Mouse (Mus musculus) kidney, adult 8-10 months (tissue): ENCODE measurements around the gene Spg11.
"Not testable (repeated sequence)": the region's sequence is repeated elsewhere in the genome, so short reads cannot be mapped to it uniquely, and the experiment has no call there.

Experiments used
- DNase-seq, 2 experiments: peaks; one replicate each; pipeline ENCODE4 v3.0.0; 2022

Gene Spg11

GRCm38 (mm10) chr2:122143111-122143510 is 24.9 kb upstream of the Spg11 start:
- no peak for DNase-seq

- no peak for DNase-seq
These were observed 23.3 kb upstream of the Spg11 start for GRCm38 (mm10) chr2:122141332-122141967.

GRCm38 (mm10) chr2:122140815-122141214 is 22.6 kb upstream of the Spg11 start:
- DNase-seq = no peak

- DNase-seq = no peak
These were observed 19.8 kb upstream of the Spg11 start for GRCm38 (mm10) chr2:122137839-122138465.

- DNase-seq = no peak
These were observed 14.4 kb upstream of the Spg11 start for GRCm38 (mm10) chr2:122132618-122133017.

GRCm38 (mm10) chr2:122132078-122132477 is 13.9 kb upstream of the Spg11 start:
- no peak for DNase-seq

- no peak for DNase-seq
These were observed 9.4 kb upstream of the Spg11 start for GRCm38 (mm10) chr2:122127635-122128034.

- DNase-seq = no peak
These were observed 8.7 kb upstream of the Spg11 start for GRCm38 (mm10) chr2:122126765-122127347.

GRCm38 (mm10) chr2:122125680-122126572 is 7.7 kb upstream of the Spg11 start:
- no peak for DNase-seq

- no peak for DNase-seq
These were observed 1.3 kb downstream of the Spg11 start for GRCm38 (mm10) chr2:122116888-122117287.

- no peak for DNase-seq
These were observed 8.5 kb downstream of the Spg11 start for GRCm38 (mm10) chr2:122109714-122110113.

GRCm38 (mm10) chr2:122108101-122108500 is 10.1 kb downstream of the Spg11 start:
- DNase-seq = peak; percentile 58 to 67

- DNase-seq = peak in 1 of 2 experiments; percentile 40
These were observed 16.1 kb downstream of the Spg11 start for GRCm38 (mm10) chr2:122102070-122102469.

- not testable (repeated sequence) for DNase-seq
These were observed 20.5 kb downstream of the Spg11 start for GRCm38 (mm10) chr2:122097686-122098085.

GRCm38 (mm10) chr2:122093844-122094243 is 24.3 kb downstream of the Spg11 start:
- DNase-seq = no peak

GRCm38 (mm10) chr2:122086446-122086845 is 31.7 kb downstream of the Spg11 start:
- no peak for DNase-seq

- DNase-seq = peak; percentile 19 to 27
These were observed 36.3 kb downstream of the Spg11 start for GRCm38 (mm10) chr2:122081728-122082456.

- DNase-seq = peak in 1 of 2 experiments; percentile 54
These were observed 48.3 kb downstream of the Spg11 start for GRCm38 (mm10) chr2:122069922-122070321.

- no peak for DNase-seq
These were observed 48.9 kb downstream of the Spg11 start for GRCm38 (mm10) chr2:122069144-122069912.

- no peak for DNase-seq
These were observed 51.9 kb downstream of the Spg11 start for GRCm38 (mm10) chr2:122066241-122066640.

- no peak for DNase-seq
These were observed 52.8 kb downstream of the Spg11 start for GRCm38 (mm10) chr2:122065200-122065969.
